ENCODE assay signal across 8 mouse cellular contexts in genomic region chr2:25982052-25982425, GRCm38 (mm10). TPM values are rescaled to one million over a fixed set of nuclear protein-coding genes. Genes with fewer than 3 reads are reported as not detected.
DNase-seq lines count a peak whose midpoint lies in the region; ATAC-seq and TF ChIP-seq lines count a peak whose summit lies in the region.

No protein-coding gene starts in this region.

- H3K9ac ChIP-seq in heart, adult 2 months (ENCODE audit: low read depth, low read length) = peak overlapping the region; percentile 97
- peak overlapping the region; percentile 79 for H3K9ac ChIP-seq in liver, postnatal 0 days (replicated peaks)

- no peak for ATAC-seq in liver, postnatal 0 days

- TF ChIP-seq POLR2A in heart, adult 2 months (IDR thresholded peaks at IDR 0.05; ENCODE audit: insufficient read depth, low read depth, low read length) = no peak
- TF ChIP-seq POLR2A in kidney, adult 2 months (IDR thresholded peaks at IDR 0.05; ENCODE audit: low read depth, low read length) = no peak

- peak overlapping the region; percentile 67; the same call in 1 of the 2 replicates for H3K27ac ChIP-seq in heart, adult 2 months
- no peak overlapping the region for H3K27ac ChIP-seq in kidney, adult 2 months (ENCODE audit: insufficient read depth, low read depth, low read length)
- H3K27ac ChIP-seq in liver, postnatal 0 days (ENCODE audit: low read depth) = no peak overlapping the region

- peak overlapping the region; percentile 67 for H3K4me3 ChIP-seq in heart, adult 2 months
- H3K4me3 ChIP-seq in kidney, adult 2 months (ENCODE audit: insufficient read depth, low read depth, low read length) = peak overlapping the region; percentile 79
- peak overlapping the region; percentile 69 for H3K4me3 ChIP-seq in liver, postnatal 0 days (ENCODE audit: low read depth, low read length)

- H3K9me3 ChIP-seq in liver, postnatal 0 days (ENCODE audit: low read length) = no peaks in the 10 kb centered on the region

- H3K4me1 ChIP-seq in heart, adult 2 months (ENCODE audit: control insufficient read depth, insufficient read depth, low read length) = peaks cover 5% of the 10 kb centered on the region
- peaks cover 8% of the 10 kb centered on the region for H3K4me1 ChIP-seq in kidney, adult 2 months (ENCODE audit: control insufficient read depth, insufficient read depth, low read length)
- H3K4me1 ChIP-seq in liver, postnatal 0 days (ENCODE audit: insufficient read depth) = peaks cover 15% of the 10 kb centered on the region

- 2% methylated on average over 16 of the region's 16 CpGs for WGBS in heart, adult 2 months
- under 1% methylated on average over 16 of the region's 16 CpGs for WGBS in kidney, adult 2 months
- WGBS in liver, postnatal 0 days (ENCODE audit: insufficient replicate concordance) = 3% methylated on average over 16 of the region's 16 CpGs

- DNase-seq in urinary bladder, adult 18-20 months (ENCODE audit: low spot score in 2 of 2) = peak; percentile 20 to 49
- no peak for DNase-seq in urinary bladder, postnatal 10 days (ENCODE audit: low spot score)
- DNase-seq in embryo, embryonic 10.5 days (ENCODE audit: low spot score) = peak; percentile 10
- DNase-seq in heart, adult 2 months = peak; percentile 61 to 64
- DNase-seq in kidney, adult 2 months = peak; percentile 70
- peak; percentile 64 for DNase-seq in liver, postnatal 0 days
- peak; percentile 76 to 78 for DNase-seq in right cerebral cortex, postnatal 10 days (ENCODE audit: low spot score in 2 of 2)
- DNase-seq in urinary bladder, postnatal 4 days (ENCODE audit: low spot score in 2 of 2) = peak; percentile 38 to 64

- no peaks in the 10 kb centered on the region for H3K27me3 ChIP-seq in heart, adult 2 months (ENCODE audit: control insufficient read depth, insufficient read depth, low read length)
- H3K27me3 ChIP-seq in kidney, adult 2 months (replicated peaks; ENCODE audit: control insufficient read depth, insufficient read depth, low read length) = no peaks in the 10 kb centered on the region
- H3K27me3 ChIP-seq in liver, postnatal 0 days (ENCODE audit: insufficient read depth, low read length) = no peaks in the 10 kb centered on the region

- TF ChIP-seq CTCF in heart, adult 2 months (IDR thresholded peaks at IDR 0.05) = no peak
- no peak for TF ChIP-seq CTCF in kidney, adult 2 months (conservative IDR thresholded peaks at IDR 0.05; ENCODE audit: insufficient read depth, insufficient read length, low read depth, low read length)
- TF ChIP-seq CTCF in liver, postnatal 0 days (IDR thresholded peaks at IDR 0.05; ENCODE audit: low read depth) = no peak

- intact Hi-C loops in heart, adult 2 months (cut with DNase I) = loop anchor here (2.0 to 5.0 kb wide), 2 partner anchors 39 to 160 kb away; partner anchors contain the start of gene Ubac1

- H3K79me2 ChIP-seq in heart, adult 2 months (replicated peaks; ENCODE audit: control insufficient read depth, insufficient read depth, low read length) = peaks cover 2% of the 10 kb centered on the region

- peaks cover 6% of the 10 kb centered on the region for H3K36me3 ChIP-seq in heart, adult 2 months (ENCODE audit: control insufficient read depth, insufficient read depth, low read length)
- H3K36me3 ChIP-seq in kidney, adult 2 months (ENCODE audit: control insufficient read depth, insufficient read depth, low read length) = no peaks in the 10 kb centered on the region
- no peaks in the 10 kb centered on the region for H3K36me3 ChIP-seq in liver, postnatal 0 days (replicated peaks; ENCODE audit: insufficient read depth, low read length)

- H3K4me2 ChIP-seq in liver, postnatal 0 days (ENCODE audit: low read depth, low read length) = peak overlapping the region; percentile 94

- TF ChIP-seq EP300 in heart, adult 2 months (IDR thresholded peaks at IDR 0.05; ENCODE audit: insufficient read depth, low read depth, low read length) = no peak
- TF ChIP-seq EP300 in liver, postnatal 0 days (IDR thresholded peaks at IDR 0.05; ENCODE audit: low read depth) = no peak

RNA-seq across cellular contexts. Expression of gene Camsap1, which starts 1.0 kb away (rescaled TPM):
- 10 to 100 TPM; 38.9 to 45.1 TPM for total RNA-seq in heart, adult 2 months (2021)
- polyA plus RNA-seq in heart, adult 2 months (2012; rRNA removed) = 7.4 and 13.5 TPM in 2 replicates
- polyA plus RNA-seq in kidney, adult 2 months (2012; rRNA removed) = 6.3 and 7.1 TPM in 2 replicates
- 3.1 and 3.3 TPM in 2 replicates for polyA plus RNA-seq in liver, postnatal 0 days (2015; fragmentation: Nextera tagmentation; extraction: Ambion mirVana)

RNA-seq across cellular contexts. Expression of gene Ubac1, which starts 39.5 kb away (rescaled TPM):
- total RNA-seq in heart, adult 2 months (2021) = 10 to 100 TPM; 86.3 to 92.0 TPM
- polyA plus RNA-seq in heart, adult 2 months (2012; rRNA removed) = 116 and 139 TPM in 2 replicates
- polyA plus RNA-seq in kidney, adult 2 months (2012; rRNA removed) = 63.4 and 65.8 TPM in 2 replicates
- 175 and 183 TPM in 2 replicates for polyA plus RNA-seq in liver, postnatal 0 days (2015; fragmentation: Nextera tagmentation; extraction: Ambion mirVana)
